Mouse (Mus musculus) ES-E14 (cell line): ENCODE data around the gene Gp1bb.

Experiments
- HCFC1 ChIP-seq: IDR thresholded peaks from 2 replicates; pipeline ENCODE4 v1.6.1; 2012; ENCODE audit warnings: low read length, inconsistent platforms, borderline replicate concordance; ENCODE audit not compliant: insufficient read depth
- MAFK ChIP-seq: IDR thresholded peaks from 2 replicates; pipeline ENCODE4 v1.6.1; 2014; ENCODE audit warnings: mild to moderate bottlenecking, low read depth, low read length, inconsistent platforms; ENCODE audit not compliant: insufficient read depth

DNA sequence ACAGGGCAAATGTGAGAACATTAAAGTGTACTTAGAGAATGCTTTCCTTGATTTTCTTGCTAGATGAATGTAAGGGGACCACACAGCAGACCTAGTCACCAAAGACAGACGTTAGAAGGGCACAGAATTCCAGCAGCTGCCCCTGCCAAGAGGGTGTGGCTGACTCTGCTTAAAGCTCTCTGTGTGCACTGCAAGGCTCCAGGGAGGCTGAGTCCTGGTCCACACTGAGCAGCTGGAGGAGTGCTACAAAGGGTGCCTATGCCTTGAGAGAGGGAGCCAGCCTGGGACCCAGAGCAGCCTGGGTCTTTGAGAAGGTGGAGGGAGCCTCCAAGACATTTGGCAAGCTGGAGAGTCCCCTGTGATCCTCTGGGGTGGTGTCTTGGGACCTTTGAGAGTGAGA is 11.1 kb upstream of the Gp1bb start:
- TF ChIP-seq HCFC1, result no peak
- TF ChIP-seq MAFK, result no peak
